Mouse (Mus musculus) lung, adult 2 months (tissue): ENCODE measurements around the gene Npdc1. TPM values are rescaled to one million over a fixed set of nuclear protein-coding genes. Genes with fewer than 3 reads are reported as not detected.

Experiments used
- DNase-seq: peaks from one replicate; pipeline ENCODE4 v3.0.0; 2022
- H3K4me1 ChIP-seq: fragments of 200-500 bp; 2 replicates; pipeline ENCODE4 v1.6.1; 2011; ENCODE audit warnings: low read length; ENCODE audit not compliant: control insufficient read depth, insufficient read depth
- H3K4me3 ChIP-seq: fragments of 200-500 bp; replicated peaks from 2 replicates; pipeline ENCODE3; 2011; ENCODE audit warnings: low read depth, mild to moderate bottlenecking, control low read depth, low read length; ENCODE audit errors: extremely low read depth
- CTCF ChIP-seq: fragments of 200-500 bp; IDR thresholded peaks from 2 replicates; pipeline ENCODE4 v1.5.1; 2011; ENCODE audit warnings: mild to moderate bottlenecking, low read length, control low read depth; ENCODE audit not compliant: insufficient read depth
- POLR2A ChIP-seq: fragments of 200-500 bp; IDR thresholded peaks from 2 replicates; pipeline ENCODE4 v1.6.1; 2011; ENCODE audit warnings: low read depth, mild to moderate bottlenecking, control low read depth, low read length, borderline replicate concordance; ENCODE audit errors: extremely low read depth
- WGBS: fragments of 180-500 bp; shearing (Covaris S2); methylation state at CpG from one replicate; pipeline ENCODE4 v1.1.7; 2018; 5-methylcytosine and 5-hydroxymethylcytosine counted together
- polyA plus RNA-seq: library from polyadenylated mRNA; depleted of rRNA; stranded (reverse); fragments of >200 nt; gene quantifications from 2 replicates; pipeline ENCODE4 v1.2.3, GENCODE M21; 2012

The Npdc1 gene
- polyA plus RNA-seq, 1 experiment, result 166 TPM

- 88% methylated on average over 5 of the region's 5 CpGs for WGBS
- TF ChIP-seq CTCF, result no peak
- no peak for TF ChIP-seq POLR2A
- DNase-seq, result no peak
- peaks cover 5% of the 10 kb centered on the region; the same call in 1 of the 2 replicates for H3K4me1 ChIP-seq
- H3K4me3 ChIP-seq, result no peak overlapping the region
Measured at GRCm38 (mm10) chr2:25427256-25427655, 28.1 kb downstream of the Npdc1 start.

GRCm38 (mm10) chr2:25428442-25429236 lies 29.5 kb downstream of the Npdc1 start, which contains the start of gene Abca2:
Gene Abca2, plus strand, starts transcription at chr2:25428703.
- Histone ChIP-seq H3K4me1 (peaks cover 5% of the 10 kb centered on the region; the same call in 1 of the 2 replicates), H3K4me3 (peak within 1 kb of the TSS; percentile 66)
- DNase-seq, result peak; percentile 88
- under 1% methylated on average over 88 of the region's 89 CpGs for WGBS
- no peak for TF ChIP-seq POLR2A
- peak; percentile 59 for TF ChIP-seq CTCF

- no peak for TF ChIP-seq POLR2A
- no peak for TF ChIP-seq CTCF
Measured at GRCm38 (mm10) chr2:25429435-25430180, 30.5 kb downstream of the Npdc1 start.

GRCm38 (mm10) chr2:25430395-25431233 lies 31.5 kb downstream of the Npdc1 start:
- DNase-seq, result no peak
- TF ChIP-seq CTCF (no peak), POLR2A (no peak)
- no peak overlapping the region for H3K4me3 ChIP-seq
- peaks cover 5% of the 10 kb centered on the region; the same call in 1 of the 2 replicates for H3K4me1 ChIP-seq
- WGBS, result 81% methylated on average over 17 of the region's 17 CpGs

More at GRCm38 (mm10) chr2:25429435-25430180, 30.5 kb downstream of the Npdc1 start:
- WGBS, result 63% methylated on average over 5 of the region's 5 CpGs
- Histone ChIP-seq H3K4me3 (no peak overlapping the region), H3K4me1 (peaks cover 5% of the 10 kb centered on the region; the same call in 1 of the 2 replicates)
- no peak for DNase-seq

GRCm38 (mm10) chr2:25431308-25431855 lies 32.2 kb downstream of the Npdc1 start:
- DNase-seq, result no peak
- H3K4me1 ChIP-seq, result peaks cover 5% of the 10 kb centered on the region; the same call in 1 of the 2 replicates
- TF ChIP-seq POLR2A (no peak), CTCF (no peak)
- no peak overlapping the region for H3K4me3 ChIP-seq
- 85% methylated on average over 6 of the region's 6 CpGs for WGBS

GRCm38 (mm10) chr2:25432326-25433098 lies 33.4 kb downstream of the Npdc1 start:
- Histone ChIP-seq H3K4me3 (no peak overlapping the region), H3K4me1 (peaks cover 5% of the 10 kb centered on the region; the same call in 1 of the 2 replicates)
- TF ChIP-seq POLR2A (no peak), CTCF (no peak)
- WGBS, result 77% methylated on average over 11 of the region's 11 CpGs
- no peak for DNase-seq

GRCm38 (mm10) chr2:25433101-25433500 lies 34.0 kb downstream of the Npdc1 start:
- WGBS, result 82% methylated on average over 17 of the region's 17 CpGs
- TF ChIP-seq CTCF, result no peak
- TF ChIP-seq POLR2A, result no peak
- Histone ChIP-seq H3K4me1 (peaks cover 5% of the 10 kb centered on the region; the same call in 1 of the 2 replicates), H3K4me3 (no peak overlapping the region)
- no peak for DNase-seq

GRCm38 (mm10) chr2:25434292-25434691 lies 35.1 kb downstream of the Npdc1 start:
- no peak overlapping the region for H3K4me3 ChIP-seq
- TF ChIP-seq POLR2A, result no peak
- no peak for TF ChIP-seq CTCF
- WGBS, result 84% methylated on average over 8 of the region's 8 CpGs
- DNase-seq, result no peak
- peaks cover under 1% of the 10 kb centered on the region; the same call in 1 of the 2 replicates for H3K4me1 ChIP-seq
